Mouse (Mus musculus) hematopoietic stem cell, adult 5-6 weeks (primary cell): ENCODE data around the gene Ttll7. TPM values are rescaled to one million over a fixed set of nuclear protein-coding genes. Genes with fewer than 3 reads are reported as not detected.

ENCODE experiments used
- ATAC-seq, 2 experiments: fragments of 125-278 bp in 1 of 2; replicated peaks in 1 of 2; 2 replicates each; pipeline ENCODE4 v1.8.0; 2016 to 2017; ENCODE audit warnings: inconsistent platforms in 2 of 2, mild to moderate bottlenecking in 2 of 2, moderate number of reproducible peaks in 2 of 2, low read depth in 1 of 2, moderate TSS enrichment in 1 of 2; ENCODE audit not compliant: low FRiP score in 2 of 2, poor library complexity in 2 of 2, severe bottlenecking in 2 of 2, insufficient read depth in 1 of 2, low TSS enrichment in 1 of 2
- total RNA-seq: library from RNA; stranded (forward); fragments of 172-1452, 232-1000 nt; gene quantifications from 2 replicates; pipeline ENCODE4 v1.2.3, GENCODE M21; 2017

Ttll7 gene
- total RNA-seq, 1 experiment from 2014 or later: 5.1 TPM

- ATAC-seq: no peak
Measured at GRCm38 (mm10) chr3:146946641-146947040, 94.5 kb downstream of the Ttll7 start.

- ATAC-seq: no peak
Measured at GRCm38 (mm10) chr3:146956792-146957191, 104.6 kb downstream of the Ttll7 start.

- no peak for ATAC-seq
Measured at GRCm38 (mm10) chr3:146962838-146963237, 110.7 kb downstream of the Ttll7 start.

GRCm38 (mm10) chr3:146964384-146964783 lies 112.2 kb downstream of the Ttll7 start:
- ATAC-seq: peak in 1 of 2 experiments; percentile 62; a peak in 2 of 4 replicates

GRCm38 (mm10) chr3:146967242-146967641 lies 115.1 kb downstream of the Ttll7 start:
- no peak for ATAC-seq

- ATAC-seq: no peak
Measured at GRCm38 (mm10) chr3:146967834-146968233, 115.7 kb downstream of the Ttll7 start.

- ATAC-seq: no peak
Measured at GRCm38 (mm10) chr3:146978272-146978671, 126.1 kb downstream of the Ttll7 start.

GRCm38 (mm10) chr3:146993834-146994669 lies 141.9 kb downstream of the Ttll7 start:
- peak; percentile 80 to 93 for ATAC-seq

GRCm38 (mm10) chr3:146994670-146995415 lies 142.7 kb downstream of the Ttll7 start:
- no peak for ATAC-seq

GRCm38 (mm10) chr3:146999148-146999547 lies 147.0 kb downstream of the Ttll7 start:
- ATAC-seq: no peak

- peak; percentile 69 to 71; a peak in 3 of 4 replicates for ATAC-seq
Measured at GRCm38 (mm10) chr3:147000963-147001362, 148.8 kb downstream of the Ttll7 start.

GRCm38 (mm10) chr3:147001557-147001956 lies 149.4 kb downstream of the Ttll7 start:
- ATAC-seq: no peak

- no peak for ATAC-seq
Measured at GRCm38 (mm10) chr3:147016506-147016905, 164.3 kb downstream of the Ttll7 start.

- ATAC-seq: no peak
Measured at GRCm38 (mm10) chr3:147019506-147019905, 167.3 kb downstream of the Ttll7 start.

GRCm38 (mm10) chr3:147026248-147026647 lies 174.1 kb downstream of the Ttll7 start:
- ATAC-seq: no peak

GRCm38 (mm10) chr3:147028382-147028781 lies 176.2 kb downstream of the Ttll7 start:
- no peak for ATAC-seq

GRCm38 (mm10) chr3:147029718-147030117 lies 177.6 kb downstream of the Ttll7 start:
- no peak for ATAC-seq

- ATAC-seq: no peak
Measured at GRCm38 (mm10) chr3:147030266-147030880, 178.2 kb downstream of the Ttll7 start.
